Mouse (Mus musculus): ENCODE measurements at regions not wholly inside any gene's neighbourhood (a gene's known extent, or its start where the extent isn't known, plus 50 kb on each side); places are given as distances from the start of the nearest gene placed in this dataset.

DNA sequence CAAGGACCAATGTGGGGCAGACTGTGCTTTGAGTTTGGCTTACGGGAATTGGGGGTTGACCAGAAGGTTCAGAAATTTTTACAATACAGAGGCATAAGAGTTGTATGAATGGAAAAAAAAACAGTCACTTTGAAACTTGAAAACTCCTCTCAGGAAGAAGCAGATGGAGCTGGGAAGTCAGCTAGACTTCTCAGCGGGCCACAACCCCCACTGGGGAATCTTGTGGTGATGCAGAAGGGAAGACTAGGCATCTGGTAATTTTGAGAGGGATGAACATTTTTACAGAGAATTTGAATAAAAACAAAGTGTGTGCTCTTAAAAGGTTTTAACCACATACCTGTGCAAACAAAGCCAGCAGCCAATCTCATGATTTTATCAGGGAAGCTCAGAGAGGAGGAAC lies 154.1 kb upstream of the Smc2 start:
- TF ChIP-seq POLR2A (IDR thresholded peaks at IDR 0.05; ENCODE audit: extremely low read depth, insufficient read depth, low read length) (no peak), CTCF (IDR thresholded peaks at IDR 0.05; ENCODE audit: extremely low read depth, insufficient read depth, low read length) (no peak)

Data from cortical plate, adult 2 months (tissue).